Comparison of ENCODE assay signal across 8 mouse cellular contexts in the genomic region with DNA sequence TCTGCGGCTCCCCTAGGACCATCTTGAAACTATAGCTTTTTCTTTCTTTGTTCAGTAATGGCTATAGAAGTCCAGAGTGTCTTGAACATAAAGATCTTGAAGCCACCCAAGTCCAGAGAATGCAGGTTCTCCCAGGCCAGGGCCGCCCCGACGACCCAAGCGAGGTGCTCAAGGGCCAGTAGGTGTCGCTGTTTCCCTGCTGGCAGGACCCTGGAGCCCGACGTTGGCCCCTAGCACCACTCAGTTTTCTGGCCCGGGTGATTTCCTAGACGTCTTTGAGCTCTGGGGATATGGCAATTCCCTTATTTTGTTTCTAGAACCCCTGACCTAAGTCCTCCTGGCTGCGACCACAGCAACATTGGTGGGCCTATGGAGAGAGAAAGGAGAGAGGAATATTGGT.
A peak's percentile ranks its signal among the peaks of the same experiment; 100 is the strongest.
DNase-seq lines count a peak whose midpoint lies in the region; ATAC-seq lines count a peak whose summit lies in the region.

No protein-coding gene starts in this region.

- no peaks in the 10 kb centered on the region for H3K36me3 ChIP-seq in forebrain, embryonic 15.5 days
- H3K36me3 ChIP-seq in midbrain, embryonic 14.5 days (ENCODE audit: control insufficient read depth, insufficient read depth, low read length) = no peaks in the 10 kb centered on the region

- H3K4me3 ChIP-seq in forebrain, embryonic 15.5 days = peak overlapping the region; percentile 78
- H3K4me3 ChIP-seq in midbrain, embryonic 14.5 days (replicated peaks; ENCODE audit: low read depth, low read length) = peak overlapping the region; percentile 86

- peak overlapping the region; percentile 100 for H3K27ac ChIP-seq in forebrain, embryonic 15.5 days (replicated peaks)
- peak overlapping the region; percentile 100 for H3K27ac ChIP-seq in midbrain, embryonic 14.5 days (replicated peaks; ENCODE audit: low read depth, low read length)

- WGBS in forebrain, embryonic 15.5 days = 0% methylated on average over 11 of the region's 11 CpGs
- 1% methylated on average over 11 of the region's 11 CpGs for WGBS in midbrain, embryonic 14.5 days

- peak overlapping the region; percentile 100 for H3K9ac ChIP-seq in forebrain, embryonic 15.5 days (replicated peaks)
- H3K9ac ChIP-seq in midbrain, embryonic 14.5 days (replicated peaks; ENCODE audit: low read length) = peak overlapping the region; percentile 100

- ATAC-seq in frontal cortex, adult (ENCODE audit: low TSS enrichment) = no peak
- peak; percentile 24 for ATAC-seq in forebrain, embryonic 15.5 days (replicated peaks)
- ATAC-seq in midbrain, embryonic 14.5 days (ENCODE audit: low FRiP score, low TSS enrichment) = peak; percentile 36

- H3K27me3 ChIP-seq in forebrain, embryonic 15.5 days = no peaks in the 10 kb centered on the region
- H3K27me3 ChIP-seq in midbrain, embryonic 14.5 days (ENCODE audit: control insufficient read depth, insufficient read depth, low read length) = no peaks in the 10 kb centered on the region; the same call in 1 of the 2 replicates

- H3K9me3 ChIP-seq in forebrain, embryonic 15.5 days = no peaks in the 10 kb centered on the region
- H3K9me3 ChIP-seq in midbrain, embryonic 14.5 days (ENCODE audit: control insufficient read depth, low read length) = no peaks in the 10 kb centered on the region

- peak overlapping the region; percentile 65 for H3K4me2 ChIP-seq in forebrain, embryonic 15.5 days (replicated peaks)
- peak overlapping the region; percentile 86 for H3K4me2 ChIP-seq in midbrain, embryonic 14.5 days (ENCODE audit: low read length)

- H3K4me1 ChIP-seq in forebrain, embryonic 15.5 days = no peaks in the 10 kb centered on the region
- H3K4me1 ChIP-seq in midbrain, embryonic 14.5 days (ENCODE audit: control insufficient read depth, insufficient read depth, low read length) = no peaks in the 10 kb centered on the region

- DNase-seq in frontal cortex, postnatal 36 days (ENCODE audit: low spot score in 2 of 2) = peak; percentile 86 to 87
- peak; percentile 29 to 33 for DNase-seq in CD8-positive naive resting alpha-beta T cell, adult 2 months (ENCODE audit: low read depth in 2 of 2, low spot score in 2 of 2)
- peak; percentile 89 to 93 for DNase-seq in cerebellum, adult 18-20 months
- DNase-seq in layer of hippocampus, postnatal 14 days (ENCODE audit: low spot score in 2 of 2) = peak; percentile 85 to 89
- peak; percentile 95 for DNase-seq in midbrain, embryonic 14.5 days
- DNase-seq in testis, postnatal 10 days (ENCODE audit: low spot score) = peak; percentile 83

Comparison
In these comparisons a context has a peak if more than half of its experiments do, and no peak if none do; other contexts are left out.
1. DNase-seq: peak in every context shown above with its lines; median percentile 95 in midbrain, embryonic 14.5 days; 91 in cerebellum, adult 18-20 months; 87 in layer of hippocampus, postnatal 14 days; 86 in frontal cortex, postnatal 36 days; 83 in testis, postnatal 10 days; 31 in CD8-positive naive resting alpha-beta T cell, adult 2 months.